Mouse (Mus musculus) lung, postnatal 0 days (tissue): ENCODE results near the gene Gm7073.

ENCODE experiments used
- CTCF ChIP-seq: IDR thresholded peaks from 2 replicates; pipeline ENCODE4 v1.5.1; 2016; ENCODE audit warnings: antibody characterized with exemption, mild to moderate bottlenecking
- EP300 ChIP-seq: IDR thresholded peaks from 2 replicates; pipeline ENCODE4 v1.6.1; 2016; ENCODE audit warnings: antibody characterized with exemption, mild to moderate bottlenecking, control low read depth

DNA sequence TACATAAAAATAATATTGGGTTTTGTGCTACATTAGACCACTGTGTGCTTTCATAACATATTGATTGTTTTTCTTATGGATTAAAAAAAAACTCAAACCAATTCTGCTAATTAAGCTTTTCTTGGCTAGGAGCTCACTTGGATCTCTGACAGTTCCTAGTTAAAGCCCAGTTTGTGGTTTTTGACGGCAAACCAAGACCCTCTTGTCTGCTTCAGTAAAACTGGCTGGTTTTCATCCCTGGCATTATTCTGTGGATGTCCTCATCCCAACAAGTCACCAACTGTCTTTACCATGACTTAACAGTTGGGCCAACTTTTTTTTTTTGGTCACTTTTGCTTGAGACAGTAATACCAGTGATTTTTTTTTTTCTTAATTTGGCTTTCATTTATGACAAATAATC, 3.9 kb upstream of the Gm7073 start:
- TF ChIP-seq CTCF (no peak), EP300 (no peak)
